Mouse (Mus musculus): ENCODE measurements around the gene Tmem184b.
A peak's percentile ranks its signal among the peaks of the same experiment; 100 is the strongest.

DNA sequence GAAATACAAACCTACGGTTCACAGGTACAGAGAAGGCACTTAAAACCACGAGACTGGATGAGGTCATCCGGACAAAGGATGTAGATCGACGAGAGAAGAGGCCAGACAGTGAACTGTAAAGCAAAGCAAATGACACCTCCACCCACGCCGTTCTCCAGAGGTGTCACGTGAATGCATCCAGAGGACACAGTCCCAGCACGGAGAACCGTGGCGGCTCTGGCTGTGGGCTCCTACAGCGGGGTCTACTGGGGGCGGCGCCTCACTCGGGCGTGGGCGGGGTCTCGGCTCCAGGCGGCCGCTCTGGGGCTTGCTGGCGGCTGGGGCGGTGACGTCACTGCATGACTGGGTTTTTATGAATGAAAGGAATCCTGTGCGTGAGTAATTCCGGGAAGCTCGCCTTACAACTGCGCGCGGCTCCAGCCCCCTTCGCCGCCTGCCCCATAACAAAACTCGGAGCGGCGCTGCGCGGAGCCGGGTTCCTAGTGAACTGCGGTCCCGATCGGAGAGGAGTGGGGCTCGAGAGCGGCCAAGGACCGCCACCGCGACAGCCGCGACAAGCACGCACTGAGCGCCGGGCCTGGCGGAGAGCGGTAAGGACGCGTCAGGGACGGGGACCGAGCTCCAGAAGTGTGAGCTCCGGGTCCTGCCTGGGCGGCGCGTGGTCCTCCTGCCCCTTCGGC lies 56.1 kb downstream of the Tmem184b start:
- no peak for TF ChIP-seq CEBPB (IDR thresholded peaks at IDR 0.05; ENCODE audit: insufficient read depth, poor library complexity, severe bottlenecking)
- TF ChIP-seq E2F4 (IDR thresholded peaks at IDR 0.05; ENCODE audit: insufficient read depth), result no peak
- peak; percentile 59 for TF ChIP-seq POLR2A (IDR thresholded peaks at IDR 0.05; ENCODE audit: insufficient read length, low read depth)
- TF ChIP-seq MYOD1 (IDR thresholded peaks at IDR 0.05; ENCODE audit: control insufficient read depth in 1 of 3, insufficient read length in 2 of 3, low read depth in 2 of 3), result peak in 1 of 3 experiments; percentile 27
- TF ChIP-seq USF1 (IDR thresholded peaks at IDR 0.05; ENCODE audit: low read depth), result peak; percentile 33
- no peak for TF ChIP-seq TCF3 (IDR thresholded peaks at IDR 0.05; ENCODE audit: insufficient read length, low read depth)

All from myocyte (in vitro differentiated cells).